Mouse (Mus musculus) common myeloid progenitor, adult 5-6 weeks (primary cell): Measurements from ENCODE around the gene Pkd1l2. TPM values are rescaled to one million over a fixed set of nuclear protein-coding genes. Genes with fewer than 3 reads are reported as not detected.

ENCODE experiments used
- ATAC-seq: replicated peaks from 2 replicates; pipeline ENCODE4 v1.8.0; 2016; ENCODE audit warnings: low read depth, mild to moderate bottlenecking, moderate TSS enrichment, inconsistent platforms; ENCODE audit not compliant: poor library complexity, severe bottlenecking
- total RNA-seq: library from RNA; stranded (forward); fragments of 200-1000, 187-1606 nt; gene quantifications from 2 replicates; pipeline ENCODE4 v1.2.3, GENCODE M21; 2017

The Pkd1l2 gene
- total RNA-seq, 1 experiment from 2014 or later, result not detected

DNA sequence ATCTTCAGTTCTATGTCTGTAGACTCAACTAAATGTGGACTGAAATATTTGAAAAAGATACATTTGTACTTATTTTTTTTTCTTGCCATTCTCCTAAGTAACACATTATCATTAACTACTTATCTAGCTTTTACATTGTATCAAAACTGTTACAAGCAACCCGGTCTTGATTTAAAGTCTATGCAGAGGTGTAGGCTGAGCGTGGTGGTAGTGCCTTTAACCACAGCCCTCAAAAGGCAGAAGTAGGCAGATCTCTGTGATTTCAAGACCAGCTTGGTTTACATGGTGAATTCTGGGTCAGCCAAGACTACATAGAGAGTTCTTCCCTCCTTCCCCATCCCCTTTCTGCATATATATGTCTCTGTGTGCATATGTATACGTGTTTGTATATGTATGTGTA, 38.7 kb downstream of the Pkd1l2 start:
- peak; percentile 60 for ATAC-seq

DNA sequence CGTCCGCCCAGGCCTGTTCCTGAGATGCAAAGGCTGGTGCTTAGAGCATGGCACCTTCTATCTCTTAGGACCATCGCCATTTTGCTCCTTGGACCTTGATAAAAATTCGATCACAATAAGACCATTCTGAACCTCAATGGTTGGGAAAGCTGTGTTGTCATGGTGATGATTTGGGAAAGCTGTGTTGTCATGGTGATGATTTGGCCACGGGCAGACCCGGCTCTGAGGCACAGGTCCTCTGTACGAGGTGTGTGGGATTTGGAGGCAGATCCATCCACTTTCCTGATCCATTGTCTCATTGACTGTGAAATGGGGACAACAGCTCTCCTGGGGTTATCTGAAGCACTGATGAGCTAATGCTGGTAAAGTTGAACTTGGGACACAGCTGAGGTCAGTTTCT, 42.4 kb downstream of the Pkd1l2 start:
- no peak for ATAC-seq

DNA sequence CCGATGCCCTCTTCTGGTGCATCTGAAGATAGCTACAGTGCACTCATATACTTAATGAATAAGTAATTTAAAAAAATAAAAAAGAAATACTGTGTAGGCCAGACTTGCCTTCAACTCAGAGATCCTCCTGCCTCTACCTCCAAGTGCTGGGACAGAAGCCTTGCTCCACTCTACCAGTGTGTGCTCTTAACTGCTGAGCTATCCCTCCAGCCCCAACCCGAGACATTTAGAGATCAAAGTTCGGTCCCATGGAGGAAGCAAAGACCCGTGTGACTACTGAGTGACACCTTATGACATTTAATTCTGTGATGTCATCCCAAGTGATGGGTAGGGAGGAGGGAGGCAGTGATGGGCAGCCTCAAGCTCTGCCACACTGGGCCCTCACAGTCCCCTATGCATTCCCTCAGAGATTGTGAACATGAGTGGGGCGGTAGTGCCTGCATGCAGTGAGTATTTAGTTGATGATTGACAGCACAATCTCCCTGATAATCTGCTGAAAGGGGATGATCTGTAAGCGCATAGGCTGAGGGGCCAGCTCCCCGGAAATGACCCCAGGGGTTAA, 44.8 kb downstream of the Pkd1l2 start:
- ATAC-seq, result no peak

DNA sequence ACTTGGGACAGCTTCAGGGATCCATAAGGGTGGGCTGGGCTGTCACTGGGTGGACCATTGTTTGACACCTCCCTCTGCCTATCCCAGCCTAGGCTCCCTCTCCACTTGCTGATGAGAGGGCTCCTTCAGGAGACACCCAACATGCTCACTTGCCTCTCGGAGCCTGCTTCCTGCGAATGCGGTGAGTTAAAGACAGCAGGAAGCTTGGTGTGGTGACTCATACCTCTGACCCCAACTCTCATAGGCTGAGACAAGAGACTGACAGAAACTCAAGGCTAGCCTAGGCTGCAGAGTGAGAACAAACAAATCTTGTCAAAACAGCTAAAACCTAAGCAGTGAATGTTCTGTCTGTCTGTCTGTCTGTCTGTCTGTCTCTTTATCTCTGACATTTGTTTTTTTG, 48.9 kb downstream of the Pkd1l2 start:
- ATAC-seq, result peak; percentile 85

DNA sequence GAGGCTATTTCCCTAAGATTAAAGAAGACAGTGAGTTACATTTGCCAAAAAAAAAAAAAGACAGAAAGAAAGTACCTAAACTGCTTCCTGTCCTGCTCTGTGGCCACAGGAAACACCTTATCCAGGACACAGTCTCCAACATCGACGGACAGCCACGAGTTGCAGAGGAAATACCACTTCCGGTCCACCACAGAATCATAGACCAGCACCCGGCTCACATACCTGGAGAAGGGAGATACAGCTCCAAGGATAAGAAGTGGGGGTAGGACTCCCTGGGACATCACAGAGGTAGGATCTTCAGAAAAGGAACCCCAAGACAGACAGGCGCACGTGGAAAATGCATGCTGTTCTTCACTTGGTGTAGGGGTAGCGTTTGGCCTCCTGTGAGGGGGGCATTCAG, 49.6 kb downstream of the Pkd1l2 start:
- peak; percentile 55 for ATAC-seq

DNA sequence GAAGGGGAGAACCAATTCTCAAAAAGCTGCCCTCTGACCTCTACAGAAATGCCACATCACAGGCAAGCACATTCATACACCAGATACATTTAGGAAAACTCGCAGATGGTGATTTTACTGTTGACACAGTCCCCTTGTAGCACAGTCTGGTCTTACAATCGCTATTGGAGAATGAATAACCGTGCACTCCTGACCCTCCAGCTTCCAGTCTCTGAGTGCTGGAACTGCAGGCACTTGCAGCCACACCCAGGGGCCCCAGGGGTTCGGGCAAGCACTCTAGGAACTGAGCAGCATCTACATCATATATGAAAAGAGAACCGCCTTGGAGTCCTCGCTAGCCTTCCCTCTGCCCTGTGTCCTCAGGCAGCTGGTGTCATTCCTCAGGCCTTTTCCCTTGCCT, 50.8 kb downstream of the Pkd1l2 start:
- no peak for ATAC-seq

DNA sequence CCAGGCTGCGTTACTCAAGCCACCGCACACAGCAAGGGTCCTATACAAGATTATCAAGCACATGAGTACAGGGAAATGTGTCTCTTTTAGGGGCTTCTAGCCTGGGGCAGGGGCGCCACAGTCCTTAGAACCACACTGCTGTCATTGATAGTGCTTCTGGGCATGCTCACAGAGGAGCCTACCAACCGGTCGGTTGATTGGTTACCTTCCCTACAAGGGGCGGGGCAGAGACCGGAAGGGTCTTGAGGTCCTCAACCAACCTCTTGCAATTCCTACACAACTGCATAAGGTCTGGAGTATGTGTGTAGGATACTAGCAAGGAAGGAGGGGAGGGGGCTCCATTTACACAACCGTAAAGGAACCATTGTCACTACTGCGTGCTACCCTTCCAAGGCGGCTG, 53.6 kb downstream of the Pkd1l2 start:
- no peak for ATAC-seq

DNA sequence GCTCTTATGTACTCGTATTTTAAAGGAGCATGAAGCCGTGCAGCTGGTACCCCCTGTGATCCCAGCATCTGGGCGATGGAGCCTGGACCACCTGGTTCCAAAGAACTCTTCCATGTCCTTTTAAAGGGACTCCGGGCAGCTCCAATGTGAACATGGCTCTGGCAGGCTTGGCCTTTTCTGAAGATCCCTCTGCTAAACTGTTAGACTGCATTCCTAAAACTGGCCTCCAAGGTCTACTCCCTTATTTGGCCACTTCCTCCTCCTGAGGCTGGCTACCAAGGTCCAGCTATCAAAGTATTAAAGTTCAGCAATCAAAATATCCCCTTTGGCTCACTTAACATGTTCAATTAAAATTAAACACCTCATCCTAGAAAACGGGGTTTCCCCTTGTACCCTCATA, 54.6 kb downstream of the Pkd1l2 start:
- ATAC-seq, result no peak

DNA sequence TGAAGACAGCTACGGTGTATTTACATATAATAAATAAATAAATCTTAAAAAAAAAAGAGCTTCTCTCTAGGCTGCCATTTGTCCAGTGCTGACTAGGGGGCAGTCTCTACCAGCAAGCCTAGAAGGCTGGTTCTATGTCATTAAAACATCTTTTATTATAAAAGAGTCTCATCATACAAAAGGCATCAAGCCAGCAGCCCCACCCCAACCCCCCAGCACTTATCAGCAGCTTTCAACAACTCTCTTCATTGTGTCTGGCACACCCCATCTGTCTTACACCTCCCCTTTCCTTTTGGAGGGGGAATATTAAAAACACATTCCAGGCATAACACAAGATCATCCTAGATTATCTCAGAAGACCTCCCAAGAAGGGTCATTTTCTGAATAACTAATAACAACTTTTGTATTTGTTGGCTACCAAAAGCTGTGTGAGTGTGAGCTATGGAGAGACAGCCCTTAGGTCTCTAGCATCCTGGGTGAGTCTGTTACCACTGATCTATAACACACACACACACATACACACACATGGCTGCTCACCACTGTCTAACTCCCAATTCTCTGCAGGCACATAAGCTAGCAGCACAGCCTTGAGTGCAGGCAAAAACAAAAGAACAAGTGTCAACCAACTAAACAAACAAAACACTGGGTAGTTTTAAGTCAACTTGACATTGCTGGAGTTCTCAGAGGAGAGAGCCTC, 59.8 kb downstream of the Pkd1l2 start:
- peak; percentile 54 for ATAC-seq

DNA sequence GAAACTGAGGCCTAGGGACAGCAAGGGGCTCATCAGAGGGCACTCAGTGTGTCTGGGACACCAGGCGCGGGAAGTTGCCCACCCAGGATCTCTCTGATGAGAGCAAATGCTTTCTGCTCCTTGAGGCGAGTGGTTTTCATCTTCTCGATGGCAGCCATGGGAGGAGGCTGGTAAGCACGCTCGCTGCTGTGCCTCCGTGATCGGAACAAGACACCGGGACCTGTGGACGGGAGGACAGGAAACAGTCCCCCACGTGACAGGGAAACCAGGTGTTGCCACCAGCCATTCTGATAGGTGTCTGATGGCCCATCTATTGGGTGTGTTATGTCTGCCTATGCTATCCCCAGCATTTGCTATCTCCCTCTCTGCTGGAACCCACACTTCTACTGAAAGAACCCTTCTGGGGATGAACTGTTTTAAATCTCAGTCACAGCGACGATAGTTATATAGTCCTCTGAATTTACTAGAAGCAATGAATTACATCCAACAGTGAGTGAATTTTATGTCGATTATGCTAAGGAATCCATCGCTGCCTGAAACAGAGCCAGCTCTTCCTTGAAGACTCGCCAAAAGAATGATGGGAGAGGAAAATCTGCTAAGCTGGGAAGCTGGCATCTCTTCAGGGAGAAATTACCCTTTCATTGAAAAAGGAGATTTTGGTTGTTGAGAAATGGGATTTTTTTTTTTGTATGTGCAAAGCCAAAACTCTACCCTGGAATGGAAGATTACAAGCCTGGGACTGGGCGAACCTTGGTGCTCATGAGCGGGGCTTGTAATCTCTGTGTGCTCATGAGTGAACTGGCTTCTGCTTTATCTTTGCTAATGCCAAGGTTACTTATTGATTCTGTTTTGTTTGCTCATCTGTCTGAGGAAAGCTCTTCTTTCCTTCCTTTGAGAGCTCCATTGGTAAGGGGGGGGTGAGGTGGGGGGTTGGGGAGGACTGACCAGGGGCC, 62.6 kb downstream of the Pkd1l2 start:
- ATAC-seq, result no peak

DNA sequence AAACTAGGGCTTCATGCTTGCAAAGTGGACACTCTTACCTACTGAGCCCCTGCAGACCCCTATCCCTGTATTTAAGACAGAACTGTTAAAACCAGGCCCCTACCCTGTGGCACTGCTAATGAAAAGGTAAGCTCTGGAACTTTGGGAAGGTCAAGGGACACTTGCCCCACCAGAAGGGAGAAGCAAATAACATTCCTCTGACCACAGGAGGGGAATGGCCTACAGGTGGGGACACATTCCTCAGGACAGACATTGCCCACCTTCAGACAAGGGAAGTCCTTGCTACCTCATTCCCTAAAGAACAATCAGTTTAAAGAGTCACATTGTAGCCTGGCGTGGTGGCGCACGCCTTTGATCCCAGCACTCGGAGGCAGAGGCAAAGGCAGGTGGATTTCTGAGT, 64.4 kb downstream of the Pkd1l2 start:
- no peak for ATAC-seq

DNA sequence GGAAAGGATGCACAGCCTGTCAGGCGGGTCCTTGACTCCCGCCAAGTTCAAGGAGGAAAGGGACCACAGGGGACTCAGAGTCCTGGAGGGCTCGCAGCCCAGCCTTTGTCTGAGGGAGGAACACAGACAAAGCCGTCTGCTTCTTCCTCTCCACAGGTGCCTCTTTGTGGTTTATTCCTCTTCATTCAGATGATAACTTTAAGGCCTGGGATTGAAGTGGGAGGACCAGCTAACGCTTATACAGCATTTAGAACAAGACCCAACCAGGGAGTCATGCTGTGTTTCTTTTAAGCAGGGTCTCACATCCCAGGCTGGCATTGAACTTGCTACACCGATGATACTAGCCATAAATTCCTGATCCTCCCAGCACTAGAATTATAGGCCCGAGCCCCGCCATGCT, 65.2 kb downstream of the Pkd1l2 start:
- ATAC-seq, result no peak

DNA sequence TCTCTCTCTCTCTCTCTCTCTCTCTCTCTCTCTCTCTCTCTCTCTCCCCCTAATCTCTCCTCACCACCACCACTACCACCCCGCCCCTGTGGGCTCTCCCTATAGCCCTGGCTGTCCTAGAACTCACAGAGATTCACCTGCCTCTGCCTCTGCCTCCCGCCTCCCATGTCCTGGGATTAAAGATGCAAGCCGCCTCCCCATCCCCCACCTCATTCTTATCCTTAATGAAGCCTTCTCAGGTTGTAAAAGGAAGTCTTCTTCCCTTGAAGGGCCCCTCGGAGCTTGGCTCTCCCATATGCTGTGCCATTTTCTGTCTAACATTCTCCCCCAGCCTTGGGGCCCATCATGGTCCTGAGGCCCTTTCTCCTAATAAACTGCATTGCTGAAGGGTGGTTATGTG, 66.6 kb downstream of the Pkd1l2 start:
- no peak for ATAC-seq

DNA sequence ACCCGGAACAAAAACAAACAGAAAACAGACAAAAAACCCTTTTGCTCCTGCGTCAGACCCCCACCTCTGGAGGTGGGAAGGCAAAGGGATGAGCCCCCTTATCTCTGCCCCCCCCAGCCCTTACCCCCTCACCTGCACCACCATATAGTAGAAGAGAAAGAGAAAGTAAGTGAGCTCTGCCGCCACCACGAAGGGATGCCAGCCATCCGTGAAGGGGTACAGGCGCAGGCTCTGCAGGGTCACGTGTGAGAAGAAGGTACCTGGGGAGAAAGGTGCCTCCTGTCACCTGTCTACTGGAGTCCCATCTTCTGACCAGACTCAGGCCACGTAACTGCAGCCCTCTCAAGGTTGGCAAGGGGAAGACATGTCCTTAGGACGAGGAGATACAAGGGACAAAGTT, 70.9 kb downstream of the Pkd1l2 start:
- no peak for ATAC-seq

DNA sequence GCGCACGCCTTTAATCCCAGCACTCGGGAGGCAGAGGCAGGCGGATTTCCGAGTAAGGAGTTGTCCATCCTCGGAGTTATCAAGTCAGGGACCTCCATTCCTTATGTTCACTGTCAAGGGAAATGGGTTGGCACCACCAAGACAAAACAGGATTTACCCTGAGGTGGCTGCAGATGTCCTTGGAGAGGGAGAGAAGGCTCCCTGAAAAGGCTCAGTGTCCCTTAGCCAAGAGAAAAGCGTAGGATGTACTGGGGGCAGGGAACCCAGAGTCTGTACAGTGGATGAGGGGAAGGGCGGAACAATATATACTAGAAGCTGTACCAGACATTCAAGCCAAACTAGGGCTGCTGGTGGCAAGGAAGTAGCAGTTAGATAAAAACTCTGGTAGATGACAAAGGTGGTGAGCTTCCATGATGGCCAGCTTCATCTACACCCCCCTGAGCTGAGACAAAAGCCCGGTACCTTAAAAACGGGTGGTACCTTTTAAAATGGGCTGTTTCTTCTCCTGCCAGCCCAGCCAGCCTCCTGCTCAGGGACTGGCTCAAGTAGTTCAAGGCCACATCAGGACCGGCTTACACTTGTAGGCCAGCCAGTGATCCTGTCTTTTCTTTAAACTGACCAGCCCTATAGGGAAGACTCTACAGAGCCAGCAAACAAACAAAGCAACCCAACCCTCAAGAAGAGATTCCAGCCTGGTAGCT, 88.1 kb downstream of the Pkd1l2 start:
- no peak for ATAC-seq

DNA sequence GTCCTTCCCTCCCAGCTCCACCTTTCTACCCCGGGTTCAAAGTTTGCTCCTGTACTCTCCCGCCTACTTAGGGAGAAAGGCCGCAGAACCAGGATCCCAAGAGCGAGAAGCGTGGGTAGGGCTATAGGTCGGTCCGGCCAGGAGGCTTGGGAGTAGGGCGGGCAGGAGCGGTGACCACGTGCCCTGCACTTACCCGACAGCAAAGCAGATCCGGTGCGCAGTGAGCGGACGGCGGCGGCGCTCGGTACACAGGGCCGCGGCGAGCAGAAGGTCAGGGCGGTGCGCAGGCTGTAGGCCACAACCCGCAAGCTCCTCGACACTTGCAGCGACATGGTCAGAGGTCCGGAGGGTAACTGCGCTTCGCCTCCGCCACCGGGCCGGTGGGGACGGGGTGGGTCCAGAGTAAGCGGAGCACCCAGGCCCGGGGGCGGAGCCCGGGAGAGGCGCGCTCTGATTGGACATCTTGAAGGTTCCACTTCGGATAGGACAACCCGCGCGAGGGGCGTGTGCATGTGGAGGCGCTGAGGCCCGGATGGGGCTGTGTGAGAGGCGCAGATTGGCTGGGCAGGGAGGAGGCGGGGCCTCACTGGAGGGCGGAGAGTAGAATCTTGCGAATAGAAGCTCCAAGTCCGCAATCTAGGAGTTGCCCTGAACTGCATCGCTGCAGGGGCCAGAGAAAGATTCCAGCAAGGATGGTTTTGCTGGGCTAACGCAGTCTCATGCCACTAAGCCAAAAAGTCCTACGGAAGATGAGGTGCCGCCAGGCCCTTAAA, 89.0 kb downstream of the Pkd1l2 start, which contains the start of gene Gcsh:
Gene Gcsh, minus strand, starts transcription at position 443 of the 773 bp plus-strand sequence.
- ATAC-seq, result peak; percentile 98

DNA sequence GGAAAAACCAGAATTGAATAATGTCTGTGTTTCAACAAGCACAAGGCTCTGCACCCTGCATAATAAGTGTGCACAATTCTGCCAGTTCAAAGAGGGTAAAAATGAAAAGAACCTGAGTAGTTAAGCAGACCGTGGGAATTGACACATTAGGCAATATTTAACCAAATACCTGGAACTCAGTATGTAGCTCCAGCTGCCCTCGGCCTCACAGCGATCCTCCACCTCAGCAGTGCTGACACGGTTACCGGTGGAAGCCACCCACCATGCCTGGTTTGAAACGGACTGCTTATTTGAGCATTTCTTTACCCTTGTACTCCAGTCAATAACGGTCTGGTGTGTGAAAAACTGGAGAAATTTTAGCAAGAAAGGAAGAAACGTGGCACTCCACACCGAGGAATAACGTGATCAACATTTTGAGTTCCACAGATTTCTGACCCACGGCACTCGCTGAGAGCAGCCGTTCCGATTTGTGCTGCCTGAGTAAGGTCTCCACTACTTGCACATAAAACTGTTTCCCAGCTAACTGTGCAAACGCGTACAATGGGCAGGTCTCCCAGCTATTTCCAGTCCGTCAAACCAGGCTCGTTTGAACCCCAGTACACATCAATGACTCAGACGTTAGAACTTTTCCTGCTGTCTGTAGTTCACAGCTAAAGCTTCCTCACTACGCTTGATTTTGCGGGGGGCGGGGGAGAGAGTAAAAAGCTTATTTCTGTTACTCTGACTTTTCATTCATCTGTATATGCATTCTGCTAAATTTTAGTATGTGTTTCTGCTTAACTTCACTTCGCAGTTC, 89.9 kb downstream of the Pkd1l2 start:
- ATAC-seq, result 0 out of 2 replicates have a peak, but pooled peaks have one; percentile 11

DNA sequence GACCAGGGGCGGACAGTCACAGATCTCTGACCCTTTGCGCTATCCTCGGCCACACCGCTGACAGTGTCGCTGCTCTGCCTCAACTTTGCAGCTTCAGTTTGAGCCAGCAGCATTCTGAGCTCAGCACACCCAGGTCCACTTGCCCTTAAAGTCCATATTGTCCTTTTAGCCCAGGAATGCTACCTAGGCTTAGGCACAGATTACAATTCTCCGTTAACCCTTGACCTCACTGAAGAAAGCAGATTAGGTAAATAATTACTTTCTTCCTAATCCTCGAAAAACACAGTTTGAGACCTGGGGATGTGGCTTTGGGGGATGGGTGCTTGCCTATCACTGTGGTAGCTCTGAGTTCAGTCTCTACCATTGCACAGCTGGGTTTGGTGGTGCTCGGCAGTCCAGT, 91.0 kb downstream of the Pkd1l2 start:
- ATAC-seq, result no peak

DNA sequence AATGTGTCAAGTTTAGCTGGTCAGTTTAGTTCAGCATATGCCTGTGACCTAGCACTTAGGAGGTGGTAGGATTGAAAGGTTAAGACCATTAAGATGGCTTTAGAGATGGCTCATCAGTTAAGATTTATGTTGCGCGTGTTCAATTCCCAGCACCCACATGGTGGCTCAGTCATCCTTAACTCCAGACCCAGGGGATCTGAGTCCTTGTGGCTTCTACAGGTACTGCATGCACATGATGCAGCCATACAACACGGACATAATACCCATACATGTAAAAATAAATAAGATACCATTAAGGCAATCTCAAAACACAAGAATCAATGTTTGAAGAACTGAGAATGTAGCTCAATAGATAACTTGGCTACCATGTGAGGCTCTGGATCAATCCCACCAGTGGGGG, 92.4 kb downstream of the Pkd1l2 start:
- ATAC-seq, result no peak
